Mouse (Mus musculus): Measurements from ENCODE around the gene Rab30.
A peak's percentile ranks its signal among the peaks of the same experiment; 100 is the strongest.
"Not testable (repeated sequence)": the region's sequence is repeated elsewhere in the genome, so short reads cannot be mapped to it uniquely, and the experiment has no call there.

The Rab30 gene

DNA sequence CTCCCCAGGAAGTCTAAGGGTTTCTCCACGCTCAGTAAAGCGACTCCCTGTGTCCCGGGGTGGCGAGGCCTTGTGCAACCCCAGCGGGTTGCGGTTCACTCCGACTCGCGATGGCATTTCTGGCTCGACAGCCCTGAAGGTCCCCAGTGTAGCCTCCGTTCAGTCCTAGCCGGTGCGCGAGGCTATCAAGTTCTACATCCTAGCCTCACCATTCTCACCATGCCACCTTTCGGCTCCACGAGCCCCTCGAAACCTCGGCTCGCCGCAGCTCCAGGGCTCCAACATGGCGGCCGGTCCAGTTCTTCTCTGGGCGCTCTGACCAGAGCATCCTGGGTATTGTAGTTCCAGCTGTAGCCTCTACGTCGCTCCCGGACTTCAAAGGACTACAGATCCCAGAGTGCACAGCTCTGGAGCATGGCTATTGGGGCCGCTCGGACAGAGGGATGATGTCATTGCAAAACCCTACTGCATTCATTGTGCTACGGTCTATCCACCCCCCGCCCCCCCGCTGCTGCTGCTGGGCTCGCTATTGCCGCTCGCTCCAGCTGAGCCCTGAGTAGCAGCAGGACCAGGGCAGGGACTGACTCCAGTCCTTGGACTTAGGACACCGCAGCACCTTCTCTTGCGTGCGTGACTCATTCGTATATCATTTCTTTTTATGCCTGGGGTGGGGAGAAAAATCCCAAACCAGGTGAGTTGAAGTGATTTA is at the start of gene Rab30:
Gene Rab30, plus strand, starts transcription at position 452 of the 709 bp plus-strand sequence.
- DNase-seq (ENCODE audit: low spot score in 2 of 2), result peak; percentile 82 to 85

DNA sequence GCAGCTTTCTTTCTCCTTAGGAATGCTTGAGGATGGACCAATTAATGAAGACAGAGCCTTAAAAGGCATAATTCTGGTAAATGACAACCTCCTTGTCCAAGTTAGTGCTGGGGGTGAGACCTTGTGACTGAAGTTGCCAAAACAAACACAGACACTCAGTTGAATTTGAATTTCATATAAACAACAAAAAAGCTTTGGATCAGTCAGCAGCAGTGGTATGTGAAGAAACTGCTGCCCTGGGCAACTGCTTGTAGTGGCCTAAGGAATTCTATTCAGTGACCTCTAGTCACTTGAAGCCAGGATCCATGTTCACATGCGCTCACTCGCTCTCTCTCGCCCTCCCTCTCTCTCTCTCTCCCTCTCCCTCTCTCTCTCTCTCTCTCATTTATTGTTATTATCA is 45.0 kb upstream of the Rab30 start:
- DNase-seq (ENCODE audit: low spot score in 2 of 2), result no peak

DNA sequence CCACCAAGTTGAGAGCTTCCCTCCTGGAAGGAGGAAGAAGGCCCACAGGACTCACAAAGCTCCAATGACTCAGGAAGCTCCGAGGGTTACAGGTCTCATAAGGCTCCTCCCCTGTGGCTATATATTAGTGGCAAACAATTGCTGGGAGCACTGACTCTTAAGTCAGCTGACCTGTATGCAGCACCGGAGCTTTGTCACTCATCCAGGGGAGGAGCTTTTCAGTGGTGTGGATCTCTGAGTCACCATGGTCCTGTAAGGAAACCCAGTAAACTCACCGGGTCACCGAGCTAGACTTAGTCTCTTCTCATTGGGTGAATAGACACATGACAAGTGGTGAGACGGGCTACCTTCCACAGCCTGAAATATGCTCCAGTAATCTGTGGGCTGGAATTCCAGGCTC is 42.6 kb upstream of the Rab30 start:
- DNase-seq (ENCODE audit: low spot score in 2 of 2), result no peak

DNA sequence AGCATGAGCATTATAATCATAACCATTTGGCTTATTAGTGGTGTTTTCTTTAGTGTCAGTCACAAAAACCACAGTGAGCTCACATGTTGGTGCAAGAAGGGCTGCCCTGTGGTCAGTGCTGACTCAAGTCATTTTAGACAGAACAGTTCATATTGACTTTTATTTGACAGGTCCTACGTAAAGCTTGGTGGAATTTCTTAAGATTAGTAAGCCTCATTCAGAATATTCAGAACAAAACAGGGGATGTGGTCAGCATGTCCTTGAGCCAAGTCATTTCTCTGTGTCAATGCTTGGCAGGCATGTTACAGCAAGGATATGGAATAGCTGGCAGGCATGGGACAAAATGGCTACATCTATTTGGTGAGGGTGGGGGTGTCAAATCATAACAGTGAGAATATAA is 37.7 kb upstream of the Rab30 start:
- no peak for DNase-seq (ENCODE audit: low spot score in 2 of 2)

DNA sequence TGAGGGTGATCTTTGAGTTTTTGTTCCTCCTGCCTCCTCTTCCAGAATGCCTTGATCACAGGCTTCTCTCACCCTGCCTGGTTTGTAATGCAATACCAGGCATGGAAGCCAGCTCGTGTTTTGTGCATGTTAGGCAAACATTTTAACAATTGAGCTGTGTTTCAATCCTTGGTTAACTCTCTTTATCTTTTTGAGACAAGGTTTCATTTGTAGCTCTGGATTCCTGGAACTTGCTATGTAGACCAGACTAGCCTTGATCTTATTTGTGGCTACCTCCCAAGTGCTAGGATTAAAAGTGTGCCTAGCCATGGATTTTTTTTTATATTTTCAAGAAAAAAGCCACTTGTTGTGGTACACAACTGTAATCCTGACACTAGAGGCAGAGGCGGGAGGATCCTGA is 35.9 kb upstream of the Rab30 start:
- no peak for DNase-seq (ENCODE audit: low spot score in 2 of 2)

DNA sequence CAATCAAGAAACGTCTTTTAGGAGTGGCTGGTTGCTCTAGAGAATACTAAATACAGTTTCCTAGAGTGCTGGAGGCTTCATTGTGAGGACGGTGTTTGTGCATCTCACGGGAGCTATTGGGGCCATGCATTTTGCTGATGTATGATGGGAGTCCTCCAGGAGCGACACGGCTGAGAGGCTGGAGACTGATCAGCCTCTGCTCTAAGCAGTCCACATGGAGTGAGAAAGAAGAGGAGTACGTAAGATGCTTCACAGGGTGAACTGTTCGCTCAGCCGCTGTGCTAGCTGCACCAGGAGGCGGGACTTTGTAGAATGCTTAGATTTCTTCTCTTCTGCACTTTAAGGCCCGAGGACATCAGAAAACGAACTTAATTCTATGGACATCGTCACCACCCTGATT is 34.7 kb upstream of the Rab30 start:
- DNase-seq (ENCODE audit: low spot score in 2 of 2), result no peak

DNA sequence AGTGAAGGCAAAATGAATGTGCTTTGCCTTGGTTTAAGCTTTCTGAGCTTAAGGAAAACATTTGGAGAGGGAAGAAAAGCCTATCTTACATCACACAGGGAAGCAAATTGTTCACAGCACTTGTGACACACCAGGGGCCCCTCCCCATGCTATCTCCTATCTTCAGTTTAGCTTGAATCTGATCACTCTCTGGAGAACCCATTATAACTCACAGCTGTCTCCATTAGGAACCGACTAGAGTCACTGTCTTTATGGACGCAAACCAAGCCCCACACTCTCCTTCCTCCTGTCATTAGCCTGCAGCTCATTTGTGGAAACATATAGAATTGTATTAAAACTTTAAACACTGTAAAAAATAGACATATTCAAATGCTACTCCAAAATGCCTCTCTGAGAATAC is 31.8 kb upstream of the Rab30 start:
- DNase-seq (ENCODE audit: low spot score in 2 of 2), result no peak

DNA sequence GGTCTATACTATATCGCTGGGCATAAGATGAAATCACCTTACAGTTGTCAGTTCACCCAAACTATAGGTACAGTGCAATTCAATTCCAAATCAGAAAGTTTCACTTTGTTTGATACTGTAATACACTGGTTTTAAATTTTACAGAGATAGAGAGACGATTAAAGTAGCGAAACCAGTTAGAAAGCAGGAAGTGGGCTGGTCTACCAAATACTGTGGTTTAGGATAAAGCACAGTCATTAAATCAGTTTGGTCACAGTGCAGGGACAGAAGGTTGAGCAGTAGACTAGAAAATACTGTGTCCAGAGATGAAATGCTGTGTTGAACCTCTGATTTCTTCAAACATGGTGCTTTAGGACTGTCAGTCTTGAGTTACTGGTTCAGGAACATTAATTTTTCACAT is 29.8 kb upstream of the Rab30 start:
- no peak for DNase-seq (ENCODE audit: low spot score in 2 of 2)

DNA sequence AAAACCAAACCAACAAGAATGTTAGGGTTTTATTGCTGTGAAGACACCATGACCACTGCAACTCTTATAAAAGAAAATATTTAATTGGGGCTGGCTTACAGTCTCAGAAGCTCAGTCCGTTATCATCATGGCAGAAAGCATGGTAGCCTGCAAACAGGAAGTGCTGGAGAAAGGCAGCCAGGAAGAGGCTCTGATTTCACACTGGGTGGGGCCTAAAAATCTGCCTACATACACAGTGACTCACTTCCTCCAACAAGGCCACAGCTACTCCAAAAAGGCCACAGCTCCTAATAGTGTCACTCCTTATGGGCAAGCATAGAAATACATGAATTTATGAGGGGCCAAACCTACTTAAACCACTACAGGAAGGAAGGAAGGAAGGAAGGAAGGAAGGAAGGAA is 26.3 kb upstream of the Rab30 start:
- no peak for DNase-seq (ENCODE audit: low spot score in 2 of 2)

DNA sequence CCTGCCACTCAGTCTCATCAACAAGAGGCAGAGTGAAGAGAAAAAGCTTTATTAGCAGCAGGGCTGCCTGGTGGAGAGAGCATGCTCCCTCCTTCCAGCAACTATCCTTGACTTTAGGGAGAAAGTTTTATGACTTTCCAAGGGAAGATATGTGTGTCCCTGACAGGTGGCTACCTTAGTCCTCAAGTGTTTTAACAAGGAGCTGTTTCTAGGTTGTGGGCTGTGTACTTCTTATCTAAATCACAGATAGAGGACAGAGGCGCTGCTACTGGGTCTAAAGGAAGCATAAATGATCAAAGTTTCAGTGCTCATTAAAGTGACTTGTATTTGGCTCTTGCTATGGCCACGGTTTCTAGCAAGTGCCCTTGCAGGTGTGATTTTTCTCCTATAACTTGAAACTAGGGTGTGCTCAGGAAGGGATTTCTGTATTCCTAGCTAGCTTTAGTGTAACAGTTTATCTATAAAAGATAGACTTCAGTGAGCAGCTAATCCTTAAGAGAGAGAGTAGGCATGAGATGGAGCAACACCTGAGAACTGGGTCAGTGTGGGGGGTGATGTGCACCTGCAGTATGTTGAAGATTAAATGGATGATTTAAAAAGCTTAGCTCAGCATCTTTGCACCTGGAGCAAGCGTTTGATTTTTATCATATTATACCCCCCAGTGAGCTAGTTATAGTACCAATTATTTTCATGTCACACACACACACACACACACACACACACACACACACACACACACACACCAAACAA is 21.1 kb upstream of the Rab30 start:
- DNase-seq (ENCODE audit: low spot score in 2 of 2), result peak; percentile 50 to 65

DNA sequence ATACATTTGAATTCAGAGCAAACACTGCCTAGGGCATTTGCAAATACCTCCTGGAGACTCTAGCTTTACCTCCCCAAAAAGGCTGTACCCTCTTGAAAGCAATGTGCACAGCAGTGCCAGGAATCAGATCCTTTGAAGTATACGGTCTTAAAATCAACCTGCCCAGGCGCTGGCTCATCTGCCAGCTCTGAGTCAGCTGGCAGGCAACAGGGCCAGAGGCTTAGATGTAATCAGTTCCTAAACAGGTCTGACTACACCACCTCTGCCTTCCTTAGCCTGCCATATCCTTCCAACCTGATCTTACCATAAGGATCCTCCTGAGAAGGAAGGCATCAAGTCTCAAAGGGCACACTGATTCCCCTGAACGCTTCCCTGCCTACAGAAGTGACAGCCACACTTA is 17.7 kb upstream of the Rab30 start:
- no peak for DNase-seq (ENCODE audit: low spot score in 2 of 2)

DNA sequence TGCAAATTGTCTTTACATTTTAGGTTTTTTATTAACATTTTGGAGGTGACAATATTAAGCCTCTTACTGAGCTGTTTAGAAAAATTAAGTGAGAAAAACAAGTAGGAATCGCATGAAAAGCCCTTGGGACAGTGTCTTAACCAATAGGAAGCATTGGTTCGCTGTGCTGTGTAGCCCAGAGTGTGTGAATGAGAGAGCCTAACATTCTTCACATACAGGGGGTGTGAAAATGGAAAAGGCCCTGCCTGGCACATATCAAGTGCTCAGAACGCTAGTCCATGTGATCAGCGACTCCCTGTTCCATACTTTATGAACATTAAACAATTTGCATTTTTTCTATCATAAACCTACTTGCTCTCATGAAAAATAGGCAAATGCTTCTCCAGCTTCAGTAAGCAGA is 17.1 kb upstream of the Rab30 start:
- no peak for DNase-seq (ENCODE audit: low spot score in 2 of 2)

DNA sequence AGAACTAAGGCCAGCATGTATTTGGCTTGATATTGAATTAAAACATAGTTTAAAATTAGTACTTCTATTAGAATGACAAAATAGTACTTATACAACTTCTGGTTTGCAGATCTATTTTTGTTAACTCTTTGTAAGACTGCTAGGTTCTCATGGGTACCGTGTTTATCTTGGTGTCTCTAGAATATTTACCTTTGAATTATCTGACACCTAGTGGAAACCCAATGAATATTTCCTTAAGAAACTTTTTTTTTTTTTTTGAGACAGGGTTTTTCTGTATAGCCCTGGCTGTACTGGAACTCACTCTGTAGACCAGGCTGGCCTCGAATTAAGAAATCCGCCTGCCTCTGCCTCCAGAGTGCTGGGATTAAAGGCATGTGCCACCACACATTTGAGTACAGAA is 11.8 kb upstream of the Rab30 start:
- DNase-seq (ENCODE audit: low spot score in 2 of 2), result not testable (repeated sequence)

DNA sequence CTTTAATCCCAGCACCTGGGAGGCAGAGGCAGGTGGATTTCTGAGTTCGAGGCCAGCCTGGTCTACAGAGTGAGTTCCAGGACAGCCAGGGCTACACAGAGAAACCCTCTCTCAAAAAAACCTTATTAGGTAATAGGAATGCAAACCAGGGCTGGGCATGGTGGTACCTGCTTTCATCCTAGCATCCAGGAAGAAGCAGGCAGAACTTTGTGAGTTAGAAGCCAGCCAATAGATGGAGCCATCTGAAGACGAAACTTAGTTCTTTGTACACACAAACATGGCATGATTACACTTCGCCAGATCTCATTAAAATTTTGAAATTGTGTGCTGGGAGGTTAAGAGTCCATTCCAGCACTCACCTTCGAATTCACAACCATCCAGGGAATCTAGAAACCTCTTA is 10.9 kb upstream of the Rab30 start:
- DNase-seq (ENCODE audit: low spot score in 2 of 2), result no peak

DNA sequence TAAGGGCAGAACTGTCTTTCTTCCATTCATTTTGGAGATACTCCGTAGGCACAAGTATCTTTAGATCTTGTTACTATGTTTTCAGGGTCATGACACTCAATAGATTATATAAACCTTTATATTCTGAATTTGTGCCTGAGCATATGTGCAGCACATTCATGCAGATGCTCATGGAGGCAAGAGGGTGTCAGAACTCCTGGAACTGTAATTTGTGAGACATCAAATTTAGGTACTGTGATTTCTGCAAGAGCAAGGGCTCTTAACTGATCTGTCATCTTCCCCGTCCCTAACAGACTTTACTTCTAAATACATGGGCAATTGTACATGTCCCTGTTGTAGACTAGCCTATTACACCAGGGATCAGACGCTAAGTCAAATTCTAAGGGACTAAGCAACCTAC is 10.4 kb upstream of the Rab30 start:
- DNase-seq (ENCODE audit: low spot score in 2 of 2), result no peak

DNA sequence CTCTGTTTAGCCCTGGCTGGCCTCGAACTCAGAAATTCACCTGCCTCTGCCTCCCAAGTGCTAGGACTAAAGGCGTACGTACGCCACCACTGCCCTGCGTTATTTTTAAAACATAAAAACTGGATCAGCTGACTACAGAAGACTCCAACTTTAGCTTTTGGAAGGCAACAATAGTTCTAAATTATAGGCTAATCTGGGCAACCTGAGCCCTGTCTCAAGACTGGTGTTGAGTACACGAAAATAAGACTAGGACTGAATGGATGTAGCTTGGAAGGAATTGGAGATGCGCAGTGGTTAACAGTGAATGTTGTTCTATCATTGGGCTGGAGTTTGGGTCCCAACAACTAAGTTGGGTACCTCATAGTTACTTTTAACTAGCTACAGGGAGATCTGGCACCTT is 9.3 kb upstream of the Rab30 start:
- DNase-seq (ENCODE audit: low spot score in 2 of 2), result no peak

DNA sequence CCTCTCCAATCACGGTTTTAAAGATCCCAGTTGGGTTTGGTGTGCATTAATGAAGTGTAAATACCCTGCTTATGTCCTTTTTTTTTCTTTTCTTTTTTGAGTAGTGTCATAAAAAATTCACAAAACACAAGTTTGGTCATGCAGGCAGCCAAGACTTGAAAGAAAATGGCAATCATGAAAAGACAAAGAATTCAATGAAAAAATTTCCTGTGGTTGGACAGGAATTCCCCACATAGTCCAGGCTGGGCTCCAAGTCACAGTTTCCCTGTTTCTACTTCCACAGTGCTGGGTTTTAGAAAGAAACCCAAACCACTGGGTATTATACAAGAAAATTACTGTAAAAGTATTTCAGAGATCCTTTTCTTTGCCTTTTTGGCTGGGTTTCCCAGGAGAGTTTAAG is 3.8 kb upstream of the Rab30 start:
- DNase-seq (ENCODE audit: low spot score in 2 of 2), result no peak

DNA sequence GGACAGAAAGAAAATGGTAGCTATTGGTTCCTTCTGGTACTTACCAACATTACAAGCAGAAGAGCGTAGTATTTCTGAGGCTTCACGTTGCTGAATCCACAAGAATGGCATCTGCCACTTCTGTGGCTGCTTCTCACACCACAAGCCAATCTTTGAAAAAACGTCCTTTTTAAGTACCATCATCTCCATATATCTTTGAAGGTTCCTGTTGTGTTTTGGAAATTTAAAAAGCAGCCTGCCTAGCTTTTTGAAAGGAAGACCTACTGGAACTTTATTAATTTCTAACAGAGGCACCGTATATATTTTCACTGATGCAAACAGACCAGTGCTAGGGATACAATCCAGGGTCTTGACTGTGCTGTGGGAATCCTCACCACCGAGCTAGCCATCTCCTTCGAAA is 1.4 kb upstream of the Rab30 start:
- DNase-seq (ENCODE audit: low spot score in 2 of 2), result no peak

DNA sequence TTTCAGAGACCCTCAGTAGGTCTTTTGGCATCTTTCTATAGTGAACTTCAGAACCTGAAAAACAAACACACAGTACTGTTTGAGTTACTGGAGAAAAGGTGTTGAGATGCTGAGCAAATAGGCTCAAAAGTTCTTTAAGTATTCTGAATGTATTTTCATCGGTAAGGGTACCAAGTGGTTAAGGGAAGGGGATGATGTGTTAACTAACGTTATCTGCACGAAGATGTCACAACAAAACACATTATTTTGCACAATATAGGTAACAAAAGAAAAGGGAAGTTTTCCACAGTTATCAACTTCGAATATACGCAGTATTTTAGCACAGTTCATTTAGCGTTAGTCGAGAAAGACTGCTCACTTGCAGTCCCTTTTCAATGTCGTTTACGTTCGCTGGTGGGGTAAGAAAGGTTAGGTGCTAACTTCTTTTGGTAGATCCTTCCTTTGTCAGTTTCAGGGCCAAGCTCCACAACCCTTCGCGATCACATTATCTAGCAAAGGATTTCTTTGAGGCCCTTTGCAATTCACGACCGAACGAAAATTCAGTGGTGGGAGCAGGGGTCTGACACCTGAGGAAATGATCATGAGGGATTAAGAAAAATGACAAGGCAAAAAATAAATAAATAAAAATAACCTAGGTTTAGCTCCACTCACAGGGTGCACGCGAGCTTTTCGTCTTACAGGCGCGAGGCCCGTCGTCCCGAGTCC is 840 bp upstream of the Rab30 start:
- no peak for DNase-seq (ENCODE audit: low spot score in 2 of 2)

DNA sequence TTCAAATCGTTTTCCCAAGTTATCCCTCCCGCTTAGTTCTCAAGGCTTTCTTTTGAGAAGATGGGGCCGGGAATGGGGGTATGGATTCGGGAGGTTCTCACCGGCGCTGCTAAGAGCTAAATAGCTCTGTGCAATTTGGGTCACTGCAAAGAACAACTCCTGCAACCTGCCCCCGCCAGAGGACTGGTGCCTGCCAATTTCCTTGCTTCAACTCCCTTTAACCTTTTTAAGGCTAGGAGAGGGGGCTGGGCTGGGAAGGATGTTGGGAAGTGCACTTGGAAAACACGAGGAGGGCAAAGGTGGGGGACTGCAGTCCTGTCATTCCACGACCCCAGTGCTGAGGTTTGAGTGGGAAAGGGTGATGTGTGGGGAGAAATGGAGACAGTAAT is 452 bp downstream of the Rab30 start:
- DNase-seq (ENCODE audit: low spot score in 2 of 2), result peak in 1 of 2 experiments; percentile 42

DNA sequence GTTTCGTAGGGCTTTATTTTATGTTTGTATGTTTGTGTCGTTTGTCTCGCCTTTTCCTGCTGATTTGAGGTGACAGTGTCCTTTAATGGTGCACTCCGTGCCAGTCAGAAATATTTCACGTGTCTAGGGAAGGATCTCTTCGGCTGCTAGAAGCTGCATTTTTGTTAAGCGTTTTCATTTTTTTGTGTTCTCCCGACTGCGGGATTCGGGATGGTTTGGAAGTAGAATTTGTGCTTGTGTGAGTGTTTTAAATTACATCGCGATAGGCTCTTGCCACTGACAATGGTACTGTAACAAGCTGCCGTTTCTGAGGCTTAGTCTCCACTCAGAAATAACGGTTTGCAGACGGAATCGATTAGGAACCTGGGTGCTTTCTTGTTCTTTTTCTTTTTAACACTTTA is 938 bp downstream of the Rab30 start:
- DNase-seq (ENCODE audit: low spot score in 2 of 2), result no peak

DNA sequence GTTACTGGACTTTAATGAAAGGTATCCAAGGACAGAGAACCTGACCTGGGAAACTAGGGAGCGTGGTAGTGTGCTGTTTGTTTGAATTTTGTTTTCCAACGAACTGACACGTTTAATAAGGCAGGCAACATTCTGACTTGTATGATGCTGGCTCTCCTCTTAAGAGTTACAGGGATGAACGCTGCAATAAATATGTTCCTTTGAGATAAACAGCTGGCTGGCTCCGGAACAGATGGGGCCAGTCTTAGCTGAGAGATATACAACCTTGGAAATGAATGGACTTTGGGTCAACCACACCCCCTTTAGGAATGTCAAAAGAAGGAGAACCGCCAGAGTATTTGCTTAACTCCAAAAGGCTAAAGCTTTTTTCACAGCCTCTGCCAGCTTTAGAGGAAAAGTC is 1.4 kb downstream of the Rab30 start:
- no peak for DNase-seq (ENCODE audit: low spot score in 2 of 2)

DNA sequence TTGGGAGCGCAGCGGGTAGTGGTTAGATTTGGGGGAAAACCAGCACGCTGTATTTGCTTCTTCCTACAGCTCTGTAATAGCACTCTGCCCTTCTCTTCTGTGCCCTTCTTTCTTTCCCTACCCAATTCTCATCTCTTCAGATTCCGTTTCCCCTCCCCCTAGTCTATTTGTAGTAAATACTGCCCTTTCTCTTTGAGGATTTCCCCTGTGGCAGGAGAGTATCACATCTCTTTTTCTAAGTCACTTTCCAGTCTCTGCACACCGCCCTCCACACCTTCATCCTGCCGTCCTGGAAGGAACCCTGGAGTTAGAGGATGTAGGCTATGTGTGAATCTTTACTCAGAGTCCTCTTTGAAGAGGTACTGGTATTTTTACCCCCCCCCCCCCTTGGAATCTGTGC is 1.9 kb downstream of the Rab30 start:
- no peak for DNase-seq (ENCODE audit: low spot score in 2 of 2)

All from thymus, postnatal 10 days (tissue).